Mouse (Mus musculus): ENCODE data around the gene Zfp423.
"Not testable (repeated sequence)": the region's sequence is repeated elsewhere in the genome, so short reads cannot be mapped to it uniquely, and the experiment has no call there.

Gene Zfp423

DNA sequence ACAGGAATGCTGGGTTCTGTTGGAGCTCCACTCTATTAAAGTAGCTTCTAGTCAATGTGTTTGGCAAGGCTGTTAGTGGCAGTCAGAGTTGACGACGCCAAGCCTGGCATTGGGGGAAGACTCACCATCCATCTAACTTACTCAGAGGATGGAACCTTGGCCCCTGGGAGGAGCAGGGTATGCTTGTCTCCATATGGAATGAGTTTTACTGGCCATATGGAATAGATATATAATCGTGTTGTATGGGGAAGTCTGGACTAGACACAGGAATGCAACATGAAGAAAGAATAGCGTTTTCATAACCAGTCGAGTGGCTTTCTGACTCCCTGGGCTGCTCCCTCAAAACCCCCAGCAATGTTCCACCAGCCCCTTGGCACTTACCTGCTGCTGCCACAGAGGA, 55.3 kb downstream of the Zfp423 start:
- no peak for DNase-seq (ENCODE audit: low read depth, low spot score)

DNA sequence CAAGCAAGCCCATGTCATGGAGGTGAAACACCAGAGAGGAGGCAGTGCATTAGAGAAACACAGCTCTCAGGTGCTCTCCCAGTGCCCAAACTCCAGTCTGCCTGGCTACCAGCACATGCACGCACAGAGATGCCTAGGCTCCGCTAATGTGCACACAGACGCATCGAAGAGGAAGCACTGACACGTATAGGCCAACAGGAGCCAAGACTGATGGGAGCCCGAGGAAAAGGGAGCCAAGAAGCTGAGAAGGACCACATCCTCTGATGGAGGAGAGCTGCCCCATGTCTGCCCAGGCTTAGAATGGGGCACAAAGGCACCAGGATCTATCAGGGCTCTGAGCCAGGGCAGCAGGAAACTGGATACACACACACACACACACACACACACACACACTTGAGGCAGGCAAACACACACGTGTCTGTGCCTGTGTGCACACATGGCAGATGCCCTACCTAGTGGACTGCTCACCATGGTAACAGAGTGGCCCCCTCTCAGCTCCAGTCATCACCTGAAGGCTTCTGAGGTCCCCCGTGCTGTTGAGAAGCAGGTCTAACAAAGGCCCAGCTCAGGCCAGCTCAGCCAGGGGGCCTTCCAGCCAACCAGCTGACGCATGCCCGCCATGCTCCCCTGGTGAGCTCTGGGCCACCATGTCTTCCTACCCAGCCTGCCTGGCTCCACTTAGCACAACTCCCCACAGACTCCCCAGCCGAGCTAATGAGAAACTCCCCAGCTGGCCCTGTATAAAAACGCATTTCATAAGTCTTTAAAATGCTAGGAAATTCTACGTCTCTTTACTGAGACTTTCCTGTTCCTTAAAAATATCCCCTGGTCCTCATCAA, 64.0 kb downstream of the Zfp423 start:
- no peak for DNase-seq (ENCODE audit: low read depth, low spot score)

GRCm38 (mm10) chr8:87894287-87894686, 65.1 kb downstream of the Zfp423 start:
- no peak for DNase-seq (ENCODE audit: low read depth, low spot score)

DNA sequence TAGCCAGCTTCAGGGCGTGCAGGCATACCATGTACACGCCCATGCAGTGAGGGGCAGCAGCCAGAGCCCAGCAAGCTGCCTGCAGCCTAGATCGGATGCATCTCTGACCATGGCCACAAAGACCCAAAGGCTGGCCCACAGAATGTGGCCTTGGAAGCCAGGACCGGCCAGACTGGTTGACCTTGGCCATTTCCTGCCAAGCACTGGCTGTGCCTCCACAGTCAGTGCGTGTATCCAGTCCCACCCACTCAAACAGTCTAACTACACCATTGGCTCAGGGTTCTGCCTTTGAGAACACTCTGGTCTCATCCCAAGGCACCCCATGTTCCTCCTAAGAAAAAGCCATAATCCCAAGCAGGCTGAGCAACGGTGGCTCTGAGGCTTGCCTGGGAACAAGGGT, 65.8 kb downstream of the Zfp423 start:
- DNase-seq (ENCODE audit: low read depth, low spot score): no peak

GRCm38 (mm10) chr8:87892891-87893290, 66.5 kb downstream of the Zfp423 start:
- DNase-seq (ENCODE audit: low read depth, low spot score): no peak

- no peak for DNase-seq (ENCODE audit: low read depth, low spot score)
Observed at GRCm38 (mm10) chr8:87891884-87892283, 67.5 kb downstream of the Zfp423 start.

DNA sequence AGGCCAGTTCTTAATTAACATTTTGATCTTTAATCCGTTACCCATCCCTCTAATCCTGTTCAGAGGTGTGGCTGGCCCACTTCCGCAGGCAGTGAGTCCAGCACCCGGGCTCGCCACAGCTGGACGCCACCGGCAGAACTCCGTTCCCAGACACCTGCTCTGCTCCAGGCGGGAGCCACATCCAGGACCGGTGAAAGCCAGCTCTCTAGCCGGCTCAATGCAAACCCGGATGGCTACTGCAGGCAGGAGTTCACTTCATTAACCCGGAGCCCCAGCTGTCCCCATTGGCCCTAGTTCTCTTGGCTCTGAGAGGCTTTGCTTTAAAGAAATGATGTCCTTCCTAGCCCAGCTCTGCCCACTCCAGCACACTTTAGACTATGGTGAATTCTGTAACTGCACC, 71.4 kb downstream of the Zfp423 start:
- DNase-seq (ENCODE audit: low read depth, low spot score): no peak

- no peak for DNase-seq (ENCODE audit: low read depth, low spot score)
Observed at GRCm38 (mm10) chr8:87881088-87881487, 78.3 kb downstream of the Zfp423 start.

GRCm38 (mm10) chr8:87875852-87876251, 83.5 kb downstream of the Zfp423 start:
- DNase-seq (ENCODE audit: low read depth, low spot score): no peak

GRCm38 (mm10) chr8:87875452-87875851, 83.9 kb downstream of the Zfp423 start:
- peak; percentile 49 for DNase-seq (ENCODE audit: low read depth, low spot score)

GRCm38 (mm10) chr8:87872987-87873550, 86.3 kb downstream of the Zfp423 start:
- DNase-seq (ENCODE audit: low read depth, low spot score): no peak

- DNase-seq (ENCODE audit: low read depth, low spot score): no peak
Observed at GRCm38 (mm10) chr8:87872356-87872930, 87.0 kb downstream of the Zfp423 start.

DNA sequence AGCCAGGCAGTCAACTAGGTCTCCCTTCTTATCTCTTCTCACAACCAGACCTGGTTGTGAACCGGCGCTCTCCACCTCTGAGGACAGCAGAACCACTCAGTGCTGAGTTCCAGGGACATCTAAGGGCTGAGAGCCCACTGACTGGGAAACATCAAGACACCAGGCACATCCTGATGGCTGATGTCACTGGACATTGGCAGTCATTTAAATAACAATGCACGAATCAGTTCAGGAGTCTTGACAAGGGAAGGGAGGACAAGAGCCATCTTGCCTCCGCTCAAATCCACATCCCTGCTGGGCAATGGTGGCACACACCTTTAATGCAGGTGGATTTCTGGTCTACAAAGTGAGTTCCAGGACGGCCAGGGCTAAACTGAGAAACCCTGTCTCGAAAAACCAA, 92.8 kb downstream of the Zfp423 start:
- DNase-seq (ENCODE audit: low read depth, low spot score): no peak

DNA sequence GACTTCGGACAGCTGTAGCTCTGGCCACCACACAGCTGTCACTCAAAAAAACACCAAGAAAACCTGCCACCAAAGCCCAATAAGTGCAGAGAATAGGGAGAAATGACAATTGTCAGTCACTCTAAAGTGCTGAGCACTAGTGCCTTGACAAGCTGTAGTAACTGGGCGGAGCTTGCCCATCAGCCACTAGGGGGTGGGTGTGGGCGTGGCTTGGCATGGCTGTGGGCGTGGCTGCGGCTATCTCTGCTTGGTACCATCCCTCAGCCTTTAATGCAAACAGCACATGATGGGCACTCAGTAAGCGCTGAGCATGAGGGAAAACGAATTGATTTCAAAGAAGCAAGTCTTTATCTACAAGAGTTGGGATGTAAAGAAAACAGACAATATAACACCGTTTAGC, 95.2 kb downstream of the Zfp423 start:
- DNase-seq (ENCODE audit: low read depth, low spot score): no peak

DNA sequence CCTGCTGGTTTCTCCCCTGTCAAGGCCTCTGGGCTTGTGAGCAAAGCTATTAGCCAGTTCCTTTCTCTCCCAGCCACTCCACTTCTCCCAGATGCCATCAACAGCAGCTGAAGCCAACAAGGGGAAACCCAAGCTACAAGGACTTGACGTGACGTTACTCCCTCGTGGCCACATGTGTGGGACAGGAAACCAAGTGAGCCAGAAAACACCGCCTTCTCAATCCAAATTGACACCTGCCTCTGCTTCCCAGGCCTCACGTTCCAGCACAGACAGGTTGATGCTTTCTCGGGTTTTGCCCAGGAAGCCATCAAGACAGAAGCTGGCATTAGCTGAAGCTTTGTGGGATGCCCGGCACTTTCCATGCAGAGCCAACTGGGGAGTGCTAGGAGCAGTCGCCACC, 96.3 kb downstream of the Zfp423 start:
- no peak for DNase-seq (ENCODE audit: low read depth, low spot score)

DNA sequence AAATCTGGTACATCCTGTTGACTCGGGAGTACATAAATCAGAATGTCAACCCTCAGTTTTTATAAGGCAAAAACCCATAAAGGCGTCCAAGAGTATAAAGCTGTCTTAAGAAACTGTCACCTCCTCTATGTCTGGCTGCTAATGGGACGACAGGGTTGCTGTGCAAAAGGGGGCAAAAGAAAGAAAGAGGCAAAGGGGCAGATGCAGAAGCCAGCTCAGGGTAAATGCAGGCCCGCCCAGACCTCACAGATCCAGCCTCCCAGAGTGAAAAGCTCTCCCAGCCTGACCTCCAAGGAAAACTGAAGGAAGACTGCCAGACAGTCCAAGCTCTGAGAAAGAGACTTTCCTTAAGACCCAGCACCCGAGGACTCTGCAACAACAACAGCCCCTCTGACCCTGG, 97.7 kb downstream of the Zfp423 start:
- DNase-seq (ENCODE audit: low read depth, low spot score): peak; percentile 59

DNA sequence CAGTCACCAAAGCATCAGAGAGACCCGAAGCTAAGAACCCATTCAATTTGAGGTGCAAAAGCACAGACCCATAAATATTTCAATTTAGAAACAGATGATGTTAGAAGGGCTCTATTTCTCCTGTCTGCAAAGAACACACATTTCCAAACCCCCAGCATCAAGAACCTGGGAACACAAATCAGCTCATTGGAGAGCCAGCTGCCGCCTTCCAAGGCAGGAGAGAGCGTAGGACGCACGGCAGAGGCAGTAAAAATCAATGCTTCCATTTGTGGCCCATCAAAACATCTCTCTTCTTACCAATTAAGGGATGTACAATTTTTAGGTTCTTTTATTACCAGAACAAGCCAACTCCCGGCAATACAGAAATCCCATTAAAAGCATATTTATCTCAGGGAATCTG, 98.5 kb downstream of the Zfp423 start:
- no peak for DNase-seq (ENCODE audit: low read depth, low spot score)

- DNase-seq (ENCODE audit: low read depth, low spot score): no peak
Observed at GRCm38 (mm10) chr8:87851871-87852270, 107.5 kb downstream of the Zfp423 start.

- no peak for DNase-seq (ENCODE audit: low read depth, low spot score)
Observed at GRCm38 (mm10) chr8:87851380-87851779, 108.0 kb downstream of the Zfp423 start.

DNA sequence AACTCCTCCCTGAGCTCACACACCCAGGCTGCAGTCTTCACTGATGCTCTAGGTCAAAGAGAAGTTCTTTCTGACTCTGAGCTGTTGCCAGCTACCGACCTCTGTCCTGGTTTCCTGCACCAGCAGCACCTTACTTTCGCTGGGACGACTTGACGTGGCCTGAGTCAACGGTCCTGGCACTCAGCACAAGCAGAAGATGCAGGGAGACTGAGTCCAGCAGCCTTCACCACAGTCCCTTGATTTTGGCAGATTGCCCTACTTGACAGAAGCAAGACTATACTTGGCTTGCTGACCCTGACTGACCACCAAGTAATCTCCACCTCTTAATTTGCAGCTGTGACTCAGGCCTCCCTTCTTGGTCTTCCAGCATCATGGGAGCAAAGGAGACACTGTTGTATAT, 110.6 kb downstream of the Zfp423 start:
- DNase-seq (ENCODE audit: low read depth, low spot score): no peak

DNA sequence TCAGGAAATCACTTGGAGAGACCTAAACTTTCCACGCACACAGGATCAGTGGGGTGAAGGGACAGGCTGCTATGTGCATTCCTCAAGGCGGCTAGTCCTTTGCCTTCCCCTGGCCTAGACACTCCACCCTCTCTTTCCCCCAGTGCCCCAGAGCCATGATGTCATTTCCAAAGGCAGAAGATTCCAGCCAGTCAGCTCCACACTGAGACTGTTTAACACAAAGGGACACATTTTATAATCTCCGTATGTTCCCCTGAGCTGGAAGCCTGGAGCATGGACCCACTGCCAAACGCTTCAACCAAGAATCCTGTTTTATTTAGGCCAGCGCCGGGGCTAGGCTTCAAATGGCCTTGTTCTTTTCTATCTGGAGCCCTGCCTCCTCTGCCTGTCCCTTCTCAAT, 111.6 kb downstream of the Zfp423 start:
- no peak for DNase-seq (ENCODE audit: low read depth, low spot score)

- DNase-seq (ENCODE audit: low read depth, low spot score): not testable (repeated sequence)
Observed at GRCm38 (mm10) chr8:87842096-87842495, 117.3 kb downstream of the Zfp423 start.

DNA sequence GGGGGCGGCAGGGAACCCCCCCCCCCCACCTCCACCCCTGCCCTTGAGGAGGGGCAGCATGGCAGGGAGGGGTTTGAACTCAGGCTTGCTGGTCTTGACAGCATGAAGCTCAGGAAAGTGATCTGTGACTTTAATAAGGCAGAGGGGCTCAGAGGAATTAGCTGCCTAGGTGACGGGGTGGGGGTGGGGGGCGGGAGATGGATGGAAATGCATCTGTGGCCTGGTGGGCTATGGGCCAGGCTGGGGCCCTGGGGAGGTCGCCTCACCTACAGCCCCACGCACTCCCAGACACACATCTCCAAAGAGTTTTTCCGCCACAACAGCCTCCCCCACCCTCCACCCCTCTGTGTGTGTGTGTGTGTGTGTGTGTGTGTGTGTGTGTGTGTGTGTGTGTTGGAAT, 122.1 kb downstream of the Zfp423 start:
- no peak for DNase-seq (ENCODE audit: low read depth, low spot score)
